Comparison of ENCODE assay signal across 8 mouse cellular contexts in the genomic region with DNA sequence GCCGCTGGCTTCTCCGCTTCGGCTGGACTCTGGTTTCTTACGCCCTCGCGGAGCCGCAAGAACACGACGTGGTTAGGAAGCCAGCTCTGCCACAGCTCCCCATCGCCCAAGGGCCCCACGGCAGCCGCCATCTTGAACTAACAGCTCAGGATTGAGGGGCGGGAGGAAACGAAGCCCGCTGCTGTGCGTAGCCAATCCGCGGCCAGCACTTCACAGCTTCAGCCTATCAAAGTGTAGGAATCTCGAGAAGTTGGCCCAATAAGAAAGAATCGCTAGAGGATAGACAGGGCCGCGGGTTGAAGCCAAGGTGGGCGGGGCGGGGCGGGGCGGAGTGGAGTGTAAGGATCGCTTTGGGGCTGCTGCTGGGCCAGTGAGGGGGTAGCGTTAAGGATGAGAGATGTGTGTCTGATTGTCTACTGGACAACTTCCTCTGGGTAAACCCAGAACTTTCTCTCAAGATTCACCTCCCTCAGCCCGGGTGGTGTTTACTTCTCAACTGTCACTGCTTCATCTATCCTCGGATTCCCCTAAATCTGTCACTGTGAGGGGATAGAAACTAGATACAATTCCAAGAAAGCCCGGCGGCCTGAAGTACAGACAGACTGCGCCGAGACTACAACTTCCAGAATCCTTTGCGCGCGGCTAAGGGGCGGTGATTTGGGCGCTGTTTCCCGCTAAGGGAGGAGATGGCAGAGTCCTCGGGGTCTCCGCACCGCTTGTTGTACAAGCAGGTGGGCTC. TPM values are rescaled to one million over a fixed set of nuclear protein-coding genes. Genes with fewer than 3 reads are reported as not detected.
DNase-seq lines count a peak whose midpoint lies in the region; ATAC-seq lines count a peak whose summit lies in the region.

A gene (minus strand): TSS at position 153 of the 739 bp plus-strand sequence.
A gene (plus strand): TSS at position 393 of the 739 bp plus-strand sequence.

- peak; percentile 98 for ATAC-seq in hindbrain, embryonic 15.5 days (ENCODE audit: low FRiP score, low read depth)

- 0% methylated on average over 43 of the region's 43 CpGs for WGBS in hindbrain, embryonic 15.5 days

- no peaks in the 10 kb centered on the region for H3K27me3 ChIP-seq in hindbrain, embryonic 15.5 days

- no peaks in the 10 kb centered on the region for H3K9me3 ChIP-seq in hindbrain, embryonic 15.5 days

- peak within 1 kb of the TSS; percentile 96 for H3K9ac ChIP-seq in hindbrain, embryonic 15.5 days

- peak within 1 kb of the TSS; percentile 90 for H3K27ac ChIP-seq in hindbrain, embryonic 15.5 days (replicated peaks)

- H3K4me1 ChIP-seq in hindbrain, embryonic 15.5 days (replicated peaks): peaks cover 24% of the 10 kb centered on the region

- peak within 1 kb of the TSS; percentile 93 for H3K4me3 ChIP-seq in hindbrain, embryonic 15.5 days

- H3K4me2 ChIP-seq in hindbrain, embryonic 15.5 days: peak within 1 kb of the TSS; percentile 87

- peaks cover 24% of the 10 kb centered on the region for H3K36me3 ChIP-seq in hindbrain, embryonic 15.5 days

- DNase-seq in T-cell, adult 2 months (ENCODE audit: low spot score): peak; percentile 93
- DNase-seq in cerebellum, postnatal 36 days: peak; percentile 92 to 93
- peak; percentile 92 to 96 for DNase-seq in frontal cortex, postnatal 36 days (ENCODE audit: low spot score in 2 of 2)
- peak; percentile 92 for DNase-seq in left cerebral cortex, adult 11 months (ENCODE audit: low spot score)
- peak; percentile 95 to 97 for DNase-seq in lung, postnatal 4 days
- peak; percentile 93 for DNase-seq in retina, postnatal 7 days (ENCODE audit: low read depth, low spot score)
- DNase-seq in urinary bladder, adult 2 months (ENCODE audit: low spot score): peak; percentile 79

RNA-seq across cellular contexts. Expression of the first gene that starts in this region (rescaled TPM):
- 111 and 117 TPM in 2 replicates for polyA plus RNA-seq in hindbrain, embryonic 15.5 days (2015; fragmentation: Nextera tagmentation; extraction: Ambion mirVana)
- polyA plus RNA-seq in urinary bladder, adult 2 months (2012; rRNA removed): 113 and 130 TPM in 2 replicates

RNA-seq across cellular contexts. Expression of the second gene that starts in this region (rescaled TPM):
- polyA plus RNA-seq in hindbrain, embryonic 15.5 days (2015; fragmentation: Nextera tagmentation; extraction: Ambion mirVana): 69.0 and 69.9 TPM in 2 replicates
- 44.2 and 58.6 TPM in 2 replicates for polyA plus RNA-seq in urinary bladder, adult 2 months (2012; rRNA removed)

Comparison
In these comparisons a context has a peak if more than half of its experiments do, and no peak if none do; other contexts are left out.
1. Peak in every context shown above with its lines: DNase-seq, ATAC-seq, H3K4me3 ChIP-seq and H3K27ac ChIP-seq.